Mouse (Mus musculus) monocyte, adult 5-6 weeks (primary cell): ENCODE results near the gene Pole2. TPM values are rescaled to one million over a fixed set of nuclear protein-coding genes. Genes with fewer than 3 reads are reported as not detected.
"Not testable (repeated sequence)": the region's sequence is repeated elsewhere in the genome, so short reads cannot be mapped to it uniquely, and the experiment has no call there.

ENCODE experiments used
- ATAC-seq: fragments of 153-309, 156-312 bp; replicated peaks from 2 replicates; pipeline ENCODE4 v1.8.0; 2017; ENCODE audit warnings: mild to moderate bottlenecking; ENCODE audit not compliant: low TSS enrichment, insufficient number of reproducible peaks, severe bottlenecking, poor library complexity, low FRiP score
- total RNA-seq: library from RNA; stranded (forward); fragments of 200-1000, 200-491, 200-594 nt; gene quantifications from 3 replicates; pipeline ENCODE4 v1.2.3, GENCODE M21; 2017

Pole2 gene
- total RNA-seq, 1 experiment from 2014 or later: 9.3 TPM

DNA sequence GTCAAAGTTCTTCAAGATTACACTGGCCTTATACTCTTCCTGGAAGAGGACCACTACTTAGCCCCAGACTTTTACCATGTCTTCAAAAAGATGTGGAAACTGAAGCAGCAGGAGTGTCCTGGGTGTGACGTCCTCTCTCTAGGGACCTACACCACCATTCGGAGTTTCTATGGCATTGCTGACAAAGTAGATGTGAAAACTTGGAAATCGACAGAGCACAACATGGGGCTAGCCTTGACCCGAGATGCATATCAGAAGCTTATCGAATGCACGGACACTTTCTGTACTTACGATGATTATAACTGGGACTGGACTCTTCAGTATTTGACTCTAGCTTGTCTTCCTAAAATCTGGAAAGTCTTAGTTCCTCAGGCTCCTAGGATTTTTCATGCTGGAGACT, 42.6 kb downstream of the Pole2 start:
- ATAC-seq: no peak

DNA sequence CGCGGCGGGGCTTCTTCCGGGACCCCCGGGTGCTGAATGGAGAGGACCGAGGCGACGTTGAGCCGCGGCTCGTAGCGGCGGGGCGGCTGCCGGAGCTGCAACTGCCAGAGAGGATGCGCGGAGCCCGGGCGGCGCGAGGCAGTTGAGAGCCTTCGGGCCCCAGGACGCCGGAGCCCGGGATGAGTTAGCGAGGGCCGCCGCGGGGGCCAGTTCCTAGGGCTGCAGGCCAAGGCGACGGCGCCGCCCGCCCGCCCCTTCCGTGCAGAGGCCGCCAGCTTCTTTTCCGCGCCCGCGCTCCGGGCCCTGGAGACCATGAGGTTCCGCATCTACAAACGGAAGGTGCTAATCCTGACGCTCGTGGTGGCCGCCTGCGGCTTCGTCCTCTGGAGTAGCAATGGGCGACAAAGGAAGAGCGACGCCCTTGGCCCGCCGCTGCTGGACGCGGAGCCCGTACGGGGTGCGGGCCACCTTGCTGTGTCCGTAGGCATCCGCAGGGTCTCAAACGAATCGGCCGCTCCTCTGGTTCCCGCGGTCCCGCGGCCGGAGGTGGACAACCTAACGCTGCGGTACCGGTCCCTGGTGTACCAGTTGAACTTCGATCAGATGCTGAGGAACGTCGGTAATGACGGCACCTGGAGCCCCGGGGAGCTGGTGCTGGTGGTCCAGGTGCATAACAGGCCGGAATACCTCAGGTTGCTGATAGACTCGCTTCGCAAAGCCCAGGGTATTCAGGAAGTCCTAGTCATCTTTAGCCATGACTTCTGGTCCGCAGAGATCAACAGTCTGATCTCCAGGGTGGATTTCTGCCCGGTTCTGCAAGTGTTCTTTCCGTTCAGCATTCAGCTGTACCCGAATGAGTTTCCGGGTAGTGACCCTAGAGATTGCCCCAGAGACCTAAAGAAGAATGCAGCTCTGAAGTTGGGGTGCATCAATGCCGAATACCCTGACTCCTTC, 43.4 kb downstream of the Pole2 start:
- ATAC-seq: peak; percentile 49

DNA sequence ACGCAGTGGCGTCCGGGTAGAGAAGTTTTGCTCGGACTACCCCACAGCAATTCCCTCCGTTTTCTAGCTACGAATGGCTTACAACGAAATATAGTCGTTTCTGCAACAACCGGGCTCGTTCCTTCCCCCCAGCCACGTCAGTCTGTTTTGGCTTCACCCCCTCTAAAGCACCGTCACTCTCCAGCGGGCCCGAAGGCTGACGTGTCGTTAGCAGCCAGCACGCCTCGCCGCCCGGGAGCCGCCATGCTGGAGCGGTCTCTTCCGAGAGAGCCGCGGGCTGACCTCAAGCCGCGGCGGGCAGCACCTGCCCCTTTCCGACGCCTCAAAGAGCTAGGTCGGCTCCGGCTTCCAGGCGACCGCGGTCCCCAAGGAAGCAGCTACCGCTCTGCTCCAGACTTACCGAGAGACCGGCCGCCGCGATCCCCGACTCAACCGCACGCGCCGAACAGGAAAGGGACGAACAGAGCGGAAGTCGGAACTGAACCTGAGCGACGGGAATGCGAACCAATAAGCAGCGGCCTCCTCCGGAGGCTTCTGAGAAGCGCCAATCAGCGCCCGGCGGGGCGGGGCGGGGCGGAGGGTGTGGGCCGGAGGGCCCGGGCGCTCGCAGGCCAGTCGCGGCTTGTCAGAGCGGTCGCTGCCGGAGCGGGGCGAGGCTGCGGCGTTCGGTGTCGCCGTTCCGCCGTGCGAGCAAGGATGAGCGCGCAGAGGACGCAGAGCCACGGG, 44.2 kb downstream of the Pole2 start, which contains the start of the genes Rpl36al and Mgat2:
Gene Rpl36al, minus strand, starts transcription at position 501 of the 726 bp plus-strand sequence.
Gene Mgat2, plus strand, starts transcription at position 575 of the 726 bp plus-strand sequence.
- peak; percentile 92 for ATAC-seq

DNA sequence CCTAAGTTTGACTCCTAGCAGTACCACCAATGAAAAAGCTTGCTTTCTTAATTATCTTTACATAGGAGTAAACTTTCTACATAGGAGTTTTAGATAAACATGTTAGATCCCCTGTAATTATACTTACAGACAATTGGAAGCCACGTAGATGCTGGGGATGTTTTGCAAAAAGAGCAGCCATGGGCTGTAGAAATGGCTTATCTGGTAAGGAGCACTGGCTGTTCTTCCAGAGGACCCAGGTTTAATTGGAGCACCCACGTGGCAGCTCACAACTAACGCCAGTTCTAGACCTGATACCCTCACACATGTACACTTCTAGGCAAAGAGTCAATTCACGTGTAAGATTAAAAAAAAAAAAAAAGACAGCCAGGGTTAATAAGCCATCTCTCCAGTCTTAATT, 46.2 kb downstream of the Pole2 start:
- no peak for ATAC-seq

DNA sequence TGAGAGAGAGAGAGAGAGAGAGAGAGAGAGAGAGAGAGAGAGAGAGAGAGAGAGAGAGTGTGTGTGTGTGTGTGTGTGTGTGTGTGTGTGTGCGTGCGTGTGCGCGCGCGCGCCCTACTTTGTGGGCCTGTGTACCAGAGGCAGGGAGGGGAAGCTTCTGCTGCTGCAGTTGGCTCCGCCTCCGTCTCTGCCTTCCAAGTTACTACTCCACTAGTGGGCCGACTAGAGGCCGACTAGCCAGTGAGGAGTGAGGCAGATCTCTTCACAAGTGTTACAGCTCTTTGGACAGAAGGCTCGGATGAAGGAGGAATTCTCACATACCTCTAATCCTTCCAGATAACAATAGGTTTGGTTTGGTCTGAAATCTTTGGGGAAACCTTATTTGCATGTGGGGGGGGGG, 48.6 kb downstream of the Pole2 start:
- ATAC-seq: no peak

DNA sequence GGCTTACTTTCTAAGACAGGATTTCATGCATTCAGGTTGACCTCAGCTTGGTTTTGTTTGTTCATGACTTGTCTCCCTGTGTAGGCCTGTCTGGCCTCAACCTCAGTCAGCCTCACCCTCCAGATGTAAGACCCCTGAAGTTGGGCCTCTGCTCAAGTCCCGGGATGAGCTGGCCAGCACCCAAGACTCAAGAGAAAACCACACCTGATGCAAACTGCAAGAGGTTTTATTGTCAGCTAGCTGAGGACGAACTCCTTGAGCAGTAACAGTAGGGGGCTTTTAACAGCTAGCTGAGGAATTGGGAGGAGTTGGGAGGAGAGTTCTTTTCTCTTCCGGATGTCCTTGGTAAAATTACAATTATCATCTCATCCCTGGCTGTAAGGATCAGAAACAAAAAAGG, 50.5 kb downstream of the Pole2 start:
- no peak for ATAC-seq

DNA sequence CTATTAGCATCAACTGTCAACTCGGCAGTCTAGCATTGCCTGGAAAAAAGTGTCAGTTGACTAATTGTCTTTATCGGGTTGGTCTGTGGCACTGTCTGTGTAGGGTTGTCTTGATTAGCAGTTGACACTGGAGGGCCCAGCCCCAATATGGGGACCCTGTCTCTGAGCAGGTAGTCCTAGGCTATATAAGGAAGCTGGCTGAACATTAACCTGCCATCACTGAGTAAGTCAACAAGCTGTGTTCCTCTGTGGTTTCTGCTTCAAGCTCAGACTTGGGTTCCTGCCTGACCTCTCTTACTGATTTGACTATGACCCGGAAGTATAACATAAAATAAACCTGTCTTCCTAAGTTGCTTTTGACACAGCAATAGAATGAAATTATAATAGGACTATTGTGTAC, 52.0 kb downstream of the Pole2 start:
- no peak for ATAC-seq

DNA sequence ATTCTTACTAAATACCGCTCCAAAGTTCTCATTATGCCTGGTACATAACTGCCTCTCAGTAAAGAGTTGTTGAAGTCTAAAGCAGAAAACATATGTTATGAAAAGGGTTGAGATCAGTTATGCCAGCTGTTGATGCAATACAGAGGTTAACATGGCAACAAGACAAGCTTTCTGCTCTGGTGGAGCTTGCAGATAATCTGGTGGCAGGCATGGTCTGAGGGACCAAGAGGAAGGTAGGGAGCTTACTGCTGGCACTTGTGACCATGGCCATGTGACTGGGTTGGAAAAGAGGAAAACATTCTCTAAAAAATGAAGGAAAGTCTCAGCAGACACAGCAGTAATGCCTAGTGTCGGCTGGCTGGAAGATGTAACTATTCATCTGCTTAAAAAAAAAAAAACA, 56.7 kb downstream of the Pole2 start:
- no peak for ATAC-seq

DNA sequence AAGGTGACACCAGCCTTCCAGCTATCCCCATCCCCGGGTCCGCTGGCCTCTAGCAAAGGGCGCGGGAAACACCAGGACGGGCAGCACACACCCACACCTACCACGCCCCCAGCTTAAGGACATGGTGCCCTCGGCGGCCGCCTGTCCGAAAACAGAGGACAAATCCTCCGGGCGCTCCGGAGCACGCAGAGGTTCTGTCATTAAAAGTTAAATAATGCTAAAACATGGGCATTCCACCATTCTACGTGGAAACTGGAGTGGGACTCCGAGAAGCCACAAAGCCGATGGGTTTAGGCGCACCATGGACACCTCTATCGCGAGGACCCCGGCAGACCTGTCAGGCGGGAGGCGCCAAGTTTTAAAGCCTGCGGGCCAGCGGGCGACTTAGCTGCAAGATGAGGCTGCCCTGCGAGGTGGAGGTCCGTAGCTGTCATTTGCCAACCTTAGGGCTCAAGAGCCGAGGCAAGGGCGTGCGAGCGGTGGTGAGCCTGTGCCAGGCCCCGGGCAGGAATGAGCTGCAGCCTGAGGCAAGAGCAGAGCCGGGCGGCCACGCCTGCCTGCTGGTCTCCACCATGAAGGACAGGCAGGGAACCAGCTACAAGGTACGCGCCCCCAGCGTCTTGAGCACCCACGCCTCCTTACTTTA, 59.4 kb downstream of the Pole2 start, which contains the start of gene Lrr1:
Gene Lrr1, plus strand, starts transcription at position 354 of the 646 bp plus-strand sequence.
- ATAC-seq: peak; percentile 95

DNA sequence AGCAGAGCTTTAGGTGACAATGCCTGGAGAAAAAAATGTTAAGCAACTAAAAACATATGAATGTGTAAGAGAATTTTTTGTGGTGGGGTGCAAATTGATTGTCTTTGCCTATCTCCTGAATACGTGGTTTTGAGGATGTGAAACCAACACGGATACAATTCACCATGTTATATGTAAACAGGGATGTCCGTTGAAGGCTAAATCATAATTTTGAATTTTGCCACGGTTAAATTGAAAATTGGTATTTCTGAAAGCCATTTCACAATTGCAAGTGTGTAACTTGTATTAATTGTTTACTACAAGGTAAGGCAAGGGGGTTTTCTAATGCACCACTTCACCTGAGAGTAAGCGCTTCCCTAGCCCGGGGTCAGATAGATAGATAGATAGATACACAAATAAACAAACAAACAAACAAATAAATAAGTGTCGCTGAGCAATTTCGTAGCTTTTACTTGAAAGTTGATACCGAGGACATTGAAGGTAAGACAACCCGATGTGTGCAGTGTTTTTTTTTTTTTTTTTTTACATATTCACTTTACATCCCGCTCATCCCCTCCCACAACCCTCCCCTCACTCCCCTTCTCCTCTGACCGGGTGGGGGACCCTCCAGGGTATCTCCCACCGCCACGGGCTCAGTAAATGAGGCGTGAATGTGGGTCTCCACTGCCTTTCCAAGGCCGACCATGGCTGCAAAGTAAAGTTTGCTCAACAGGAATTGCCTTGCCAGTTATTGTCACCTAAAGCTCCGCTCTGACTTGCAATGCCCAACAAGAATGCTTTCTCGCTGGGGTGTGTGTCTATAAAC, 60.1 kb downstream of the Pole2 start:
- no peak for ATAC-seq

DNA sequence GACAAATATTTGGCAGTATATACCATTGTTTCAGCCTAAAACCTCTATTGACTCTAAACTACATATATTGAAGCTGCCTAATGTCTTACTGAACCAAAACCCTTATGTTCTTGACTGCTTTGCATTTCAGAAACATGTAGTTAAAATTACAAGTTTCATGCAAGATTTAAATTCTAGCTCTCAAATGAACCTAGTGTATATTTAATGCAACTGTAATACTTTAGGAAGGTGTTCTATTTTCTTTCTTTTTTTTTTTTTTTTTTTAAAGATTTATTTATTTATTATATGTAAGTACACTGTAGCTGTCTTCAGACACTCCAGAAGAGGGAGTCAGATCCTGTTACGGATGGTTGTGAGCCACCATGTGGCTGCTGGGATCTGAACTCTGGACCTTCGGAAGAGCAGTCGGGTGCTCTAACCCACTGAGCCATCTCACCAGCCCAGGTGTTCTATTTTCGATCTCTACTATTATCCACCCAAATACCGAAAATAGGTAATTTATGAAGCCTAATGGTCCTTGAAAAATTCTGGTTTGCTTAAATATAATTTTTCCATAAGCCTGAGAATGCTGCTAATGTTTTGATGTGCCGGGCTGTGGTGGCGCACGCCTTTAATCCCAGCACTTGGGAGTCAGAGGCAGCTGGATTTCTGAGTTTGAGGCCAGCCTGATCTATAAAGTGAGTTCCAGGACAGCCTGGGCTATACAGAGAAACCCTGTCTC, 61.0 kb downstream of the Pole2 start:
- not testable (repeated sequence) for ATAC-seq

DNA sequence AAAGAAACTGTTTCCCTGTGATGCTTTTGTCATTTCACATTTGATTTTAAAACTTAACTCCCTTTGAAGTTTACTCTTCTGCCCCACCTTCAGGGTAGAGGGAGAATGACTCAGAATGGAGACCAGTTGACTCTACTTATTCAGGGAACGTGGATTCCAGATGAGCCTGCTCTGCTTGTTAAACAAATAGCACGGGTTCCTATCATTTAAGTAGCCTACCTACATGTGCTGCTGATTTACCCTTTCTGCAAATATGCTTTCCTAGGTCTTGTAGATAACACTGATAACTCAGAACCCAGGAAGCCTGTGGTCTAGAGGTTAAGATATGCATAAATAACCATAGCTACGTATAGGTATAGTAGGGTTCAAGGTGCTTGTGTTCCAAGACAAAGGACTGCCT, 63.1 kb downstream of the Pole2 start:
- no peak for ATAC-seq

DNA sequence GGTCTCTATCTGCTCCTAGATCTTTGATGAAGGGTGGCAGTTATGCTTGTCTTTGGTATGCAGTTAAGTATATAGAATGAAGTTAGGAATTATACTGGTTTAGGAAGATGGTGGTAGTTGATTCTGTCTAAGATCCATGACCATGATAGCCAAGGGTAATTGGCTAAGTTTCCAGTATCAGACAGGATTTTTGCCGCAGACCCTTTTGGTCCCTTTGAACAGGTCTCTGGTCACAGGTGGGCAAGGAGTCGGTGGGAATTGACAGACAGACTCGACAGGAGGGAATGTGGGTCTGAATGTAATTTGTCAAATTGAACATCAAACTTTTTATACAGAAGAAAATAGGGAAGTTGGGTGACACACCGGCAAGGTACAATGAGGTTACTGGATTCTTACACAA, 64.4 kb downstream of the Pole2 start:
- not testable (repeated sequence) for ATAC-seq

DNA sequence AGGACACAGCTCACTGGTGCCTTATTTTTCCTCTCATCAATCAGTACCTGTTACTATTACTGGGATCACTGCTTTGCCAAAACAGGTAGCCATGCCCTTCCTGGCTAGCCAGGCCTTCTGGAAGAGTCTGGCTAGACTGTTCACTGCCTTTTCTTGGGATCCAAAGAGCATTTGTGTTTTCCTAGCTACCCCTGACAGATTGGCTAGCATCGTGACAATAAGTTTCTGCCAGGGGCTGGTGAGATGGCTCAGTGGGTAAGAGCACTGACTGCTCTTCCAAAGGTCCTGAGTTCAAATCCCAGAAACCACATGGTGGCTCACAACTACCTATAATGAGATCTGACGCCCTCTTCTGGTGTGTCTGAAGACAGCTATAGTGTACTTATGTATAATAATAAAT, 67.3 kb downstream of the Pole2 start:
- ATAC-seq: not testable (repeated sequence)

DNA sequence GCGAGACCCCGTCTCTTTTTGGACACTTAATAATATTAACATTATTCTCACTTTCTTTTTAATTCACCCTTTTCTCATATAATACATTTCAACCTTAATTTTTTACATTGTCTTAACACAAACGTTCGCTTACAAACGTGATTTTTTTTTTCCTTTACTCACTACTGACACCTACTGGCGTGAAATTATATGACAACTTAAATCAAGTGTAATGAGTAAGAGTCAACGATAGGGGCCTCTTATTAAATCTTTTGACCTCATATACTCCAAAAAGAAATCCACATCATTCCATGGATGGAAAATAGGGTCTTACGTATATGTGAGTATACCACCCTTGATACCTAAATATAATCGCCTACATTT, 68.4 kb downstream of the Pole2 start:
- peak; percentile 29; the same call in 1 of the 2 replicates for ATAC-seq

DNA sequence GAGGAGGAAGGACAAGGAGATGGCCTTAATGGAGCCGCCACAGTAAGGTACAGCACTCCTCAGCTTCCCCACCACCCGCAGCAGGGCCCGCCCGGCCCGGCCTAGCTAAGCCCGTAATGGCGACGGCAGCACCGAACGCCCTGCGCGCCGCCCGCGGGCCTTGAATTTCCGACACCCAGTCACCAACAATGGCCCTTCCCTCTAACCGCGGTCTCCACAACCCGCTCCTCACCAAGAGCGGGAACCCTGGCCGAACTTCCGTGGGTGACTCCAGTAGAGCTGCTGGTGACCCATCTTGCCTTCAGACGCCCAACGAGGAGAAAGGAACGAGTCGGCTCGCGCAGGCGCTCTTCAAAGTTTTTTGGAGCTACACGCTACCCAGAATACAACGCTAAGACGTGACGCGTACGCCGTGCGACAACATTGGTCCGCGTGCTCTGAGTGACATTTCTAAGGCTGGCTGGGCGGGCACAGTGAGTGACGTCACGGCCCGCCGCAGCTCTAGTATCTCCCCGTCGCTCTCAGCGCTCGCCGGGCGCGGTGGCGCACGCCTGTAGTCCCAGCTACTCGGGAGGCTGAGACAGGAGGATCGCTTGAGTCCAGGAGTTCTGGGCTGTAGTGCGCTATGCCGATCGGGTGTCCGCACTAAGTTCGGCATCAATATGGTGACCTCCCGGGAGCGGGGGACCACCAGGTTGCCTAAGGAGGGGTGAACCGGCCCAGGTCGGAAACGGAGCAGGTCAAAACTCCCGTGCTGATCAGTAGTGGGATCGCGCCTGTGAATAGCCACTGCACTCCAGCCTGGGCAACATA, 69.0 kb downstream of the Pole2 start, which contains the start of gene Rps29:
Gene Rps29, minus strand, starts transcription at position 422 of the 813 bp plus-strand sequence.
- peak; percentile 89 for ATAC-seq

DNA sequence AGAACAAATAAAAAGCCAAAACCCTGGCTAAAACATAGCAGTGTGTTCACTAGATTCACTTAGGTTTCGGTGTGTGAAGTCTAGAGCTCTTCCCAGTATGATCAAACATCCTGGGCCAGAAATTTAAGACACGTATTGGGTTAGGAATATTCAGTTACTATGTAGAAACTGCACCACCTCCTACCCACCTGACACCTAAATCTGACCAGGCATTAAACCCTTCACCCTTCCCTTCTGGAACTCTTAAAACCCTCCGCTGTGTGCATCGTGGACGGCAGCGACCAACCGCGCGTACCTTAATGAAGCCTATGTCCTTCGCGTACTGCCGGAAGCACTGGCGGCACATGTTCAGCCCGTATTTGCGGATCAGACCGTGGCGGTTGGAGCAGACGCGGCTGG, 69.6 kb downstream of the Pole2 start:
- ATAC-seq: 0 out of 2 replicates have a peak, but pooled peaks have one; percentile 4
